Mouse (Mus musculus) gastrocnemius, postnatal 4 days (tissue): ENCODE results near the gene Gm20806. TPM values are rescaled to one million over a fixed set of nuclear protein-coding genes. Genes with fewer than 3 reads are reported as not detected.
"Not testable (repeated sequence)": the region's sequence is repeated elsewhere in the genome, so short reads cannot be mapped to it uniquely, and the experiment has no call there.

Experiments used
- DNase-seq, 2 experiments: peaks; one replicate each; pipeline ENCODE4 v3.0.0; 2021 to 2022; ENCODE audit warnings: low spot score in 2 of 2, mixed read lengths in 2 of 2
- long read RNA-seq, 2 experiments: library from polyadenylated mRNA; stranded (forward); transcript quantifications; one replicate each; pipeline ENCODE4 v2.0.0; 2021
- total RNA-seq, 2 experiments: library from RNA; stranded (reverse); gene quantifications; 2 replicates each; pipeline ENCODE4 v1.2.3; 2021

Gene Gm20806
- total RNA-seq, result not detected
- long read RNA-seq, experiment 1, result 0 reads
- long read RNA-seq, experiment 2, result 0 reads

- not testable (repeated sequence) for DNase-seq
Observed at GRCm38 (mm10) chrY:78837956-78838355, at the start of gene Gm20806. Gene Gm20806, minus strand, starts transcription at chrY:78838056.
